Mouse (Mus musculus) E14TG2a.4 (cell line): Measurements from ENCODE around the gene Gm20767.
"Not testable (repeated sequence)": the region's sequence is repeated elsewhere in the genome, so short reads cannot be mapped to it uniquely, and the experiment has no call there.

Source experiments
- CTCF ChIP-seq: conservative IDR thresholded peaks from 2 replicates; pipeline ENCODE4 v1.5.1; 2014; ENCODE audit warnings: low read length
- NANOG ChIP-seq: IDR thresholded peaks from 2 replicates; pipeline ENCODE4 v1.6.1; 2014; ENCODE audit warnings: borderline replicate concordance, low read length, mixed read lengths
- POU5F1 ChIP-seq: IDR thresholded peaks from 2 replicates; pipeline ENCODE4 v1.6.1; 2014; ENCODE audit warnings: low read length, borderline replicate concordance

- TF ChIP-seq CTCF, NANOG, POU5F1: not testable (repeated sequence)
Measured at GRCm38 (mm10) chr13:120196189-120196821, 56.3 kb downstream of the Gm20767 start.
